Mouse (Mus musculus) hindbrain, embryonic 11.5 days (tissue): Measurements from ENCODE around the gene Eddm3b. TPM values are rescaled to one million over a fixed set of nuclear protein-coding genes. Genes with fewer than 3 reads are reported as not detected.

ENCODE experiments used
- ATAC-seq: fragments of 200-750 bp; cut with Nextera tagmentation; 2 replicates; pipeline ENCODE4 v1.8.0; 2017; ENCODE audit warnings: mild to moderate bottlenecking, moderate TSS enrichment, moderate library complexity; ENCODE audit not compliant: low FRiP score
- DNase-seq: peaks from one replicate; pipeline ENCODE4 v3.0.0-alpha.2; 2015; ENCODE audit warnings: low spot score
- H3K27ac ChIP-seq: fragments of 300-500 bp; sonication (generic); 2 replicates; pipeline ENCODE4 v1.5.1; 2014; ENCODE audit warnings: mild to moderate bottlenecking, low read depth, low read length
- H3K27me3 ChIP-seq: fragments of 300-500 bp; sonication (generic); 2 replicates; pipeline ENCODE4 v1.6.1; 2014; ENCODE audit warnings: mild to moderate bottlenecking, low read length, moderate library complexity, mixed read lengths; ENCODE audit not compliant: control insufficient read depth, insufficient read depth
- H3K36me3 ChIP-seq: fragments of 300-500 bp; sonication (generic); 2 replicates; pipeline ENCODE4 v1.6.1; 2014; ENCODE audit warnings: mild to moderate bottlenecking, low read length, moderate library complexity, mixed read lengths; ENCODE audit not compliant: control insufficient read depth, insufficient read depth
- H3K4me1 ChIP-seq: fragments of 300-500 bp; sonication (generic); replicated peaks from 2 replicates; pipeline ENCODE4 v1.6.1; 2014; ENCODE audit warnings: low read length, mixed read lengths; ENCODE audit not compliant: control insufficient read depth, insufficient read depth
- H3K4me2 ChIP-seq: fragments of 300-500 bp; sonication (generic); replicated peaks from 2 replicates; pipeline ENCODE4 v1.6.1; 2014; ENCODE audit warnings: mild to moderate bottlenecking, low read depth, low read length
- H3K4me3 ChIP-seq: fragments of 300-500 bp; sonication (generic); 2 replicates; pipeline ENCODE4 v1.5.1; 2014; ENCODE audit warnings: low read depth, low read length
- H3K9ac ChIP-seq: fragments of 300-500 bp; sonication (generic); 2 replicates; pipeline ENCODE4 v1.6.1; 2014; ENCODE audit warnings: low read depth, low read length
- H3K9me3 ChIP-seq: fragments of 300-500 bp; sonication (generic); 2 replicates; pipeline ENCODE4 v1.6.1; 2016; ENCODE audit warnings: low read length; ENCODE audit not compliant: control insufficient read depth
- WGBS: fragments of 180-500 bp; shearing (Covaris S2); extraction: QIAGEN DNeasy Blood & Tissue Kit; methylation state at CpG from one replicate; pipeline ENCODE4 v1.1.7; 2014; 5-methylcytosine and 5-hydroxymethylcytosine counted together
- polyA plus RNA-seq: library from polyadenylated mRNA; unstranded; fragments of >200 nt; fragmentation: Nextera tagmentation; extraction: Ambion mirVana; gene quantifications from 2 replicates; pipeline ENCODE4 v1.2.1, GENCODE M21; 2014

Gene Eddm3b
- 0.15 and 0.24 TPM in 2 replicates for polyA plus RNA-seq

DNA sequence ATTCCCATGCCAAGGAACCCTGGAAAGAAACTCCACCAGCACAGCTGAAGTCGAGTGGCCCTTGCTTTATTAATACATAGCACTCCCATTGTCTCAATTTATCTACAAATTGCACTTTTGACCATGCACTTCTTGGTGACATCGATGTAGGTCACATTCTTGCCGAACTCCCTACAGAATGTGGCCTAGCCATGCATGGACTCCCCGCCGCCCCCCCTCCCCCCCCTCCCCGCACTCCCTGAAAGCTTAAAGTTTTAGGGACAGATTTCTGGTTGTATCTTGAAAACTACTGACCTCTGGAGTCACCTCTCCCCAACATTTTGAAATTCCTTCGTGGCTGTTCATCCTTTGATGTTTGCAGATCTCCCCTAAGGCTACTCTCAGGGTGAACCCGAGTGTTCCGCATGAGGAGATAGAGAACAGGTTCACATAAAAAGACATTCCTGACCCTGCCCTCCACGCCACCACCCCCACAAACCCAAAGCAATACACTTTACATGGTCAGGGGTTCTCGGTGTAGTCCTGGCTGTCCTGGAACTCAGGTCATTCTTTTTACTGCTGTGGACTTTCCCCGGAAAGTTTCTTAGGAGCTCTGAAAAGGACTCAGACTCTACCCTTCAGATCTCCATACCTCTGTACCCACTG is at the start of gene Eddm3b:
Eddm3b (plus strand) TSS at position 511 of the 645 bp plus-strand sequence.
- H3K27me3 ChIP-seq: no peaks in the 10 kb centered on the region
- H3K9ac ChIP-seq: no peak within 1 kb of the TSS
- H3K4me2 ChIP-seq: no peak within 1 kb of the TSS
- no peak within 1 kb of the TSS for H3K4me3 ChIP-seq
- H3K36me3 ChIP-seq: no peaks in the 10 kb centered on the region
- ATAC-seq: no peak
- H3K27ac ChIP-seq: no peak within 1 kb of the TSS
- DNase-seq: no peak
- no peaks in the 10 kb centered on the region for H3K4me1 ChIP-seq
- H3K9me3 ChIP-seq: no peaks in the 10 kb centered on the region
- 49% methylated on average over 12 of the region's 12 CpGs for WGBS

DNA sequence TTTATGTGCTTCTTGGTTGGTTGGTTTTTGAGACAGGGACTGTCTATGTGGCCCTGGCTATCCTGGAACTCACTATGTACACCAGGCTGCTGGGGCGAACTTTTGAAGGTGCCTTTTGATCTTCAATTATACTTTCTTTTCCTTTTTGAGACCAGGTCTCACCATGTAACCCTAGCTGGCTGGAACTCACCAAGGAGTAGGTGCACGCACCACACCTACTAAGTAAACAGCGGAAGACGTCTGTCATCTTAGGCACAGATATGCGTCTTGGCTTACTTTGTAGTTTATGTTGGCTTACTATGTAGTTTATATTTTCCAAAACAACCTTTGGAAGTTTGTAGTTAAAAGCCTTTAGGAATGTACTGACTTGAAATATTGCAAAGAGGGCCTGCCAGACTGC is 45.3 kb upstream of the Eddm3b start:
- 91% methylated on average over 5 of the region's 5 CpGs for WGBS

GRCm38 (mm10) chr14:51069617-51070016 is 44.6 kb upstream of the Eddm3b start:
- Histone ChIP-seq H3K36me3 (no peaks in the 10 kb centered on the region), H3K9me3 (no peaks in the 10 kb centered on the region), H3K9ac (no peak overlapping the region), H3K4me1 (no peaks in the 10 kb centered on the region), H3K27ac (no peak overlapping the region), H3K27me3 (no peaks in the 10 kb centered on the region), H3K4me3 (no peak overlapping the region), H3K4me2 (no peak overlapping the region)
- no peak for ATAC-seq
- DNase-seq: peak; percentile 62
- WGBS: 82% methylated on average over 2 of the region's 2 CpGs

More for the DNA sequence above, 45.3 kb upstream of the Eddm3b start:
- no peak overlapping the region for H3K9ac ChIP-seq
- no peak overlapping the region for H3K4me2 ChIP-seq
- no peak overlapping the region for H3K27ac ChIP-seq
- H3K9me3 ChIP-seq: no peaks in the 10 kb centered on the region
- H3K4me3 ChIP-seq: no peak overlapping the region
- H3K4me1 ChIP-seq: no peaks in the 10 kb centered on the region
- ATAC-seq (no peak), DNase-seq (no peak)
- H3K27me3 ChIP-seq: no peaks in the 10 kb centered on the region
- no peaks in the 10 kb centered on the region for H3K36me3 ChIP-seq

GRCm38 (mm10) chr14:51074335-51074734 is 39.9 kb upstream of the Eddm3b start, which contains the start of gene Olfr750:
Gene Olfr750 (minus strand): TSS chr14:51074435.
- H3K9ac ChIP-seq: no peak within 1 kb of the TSS
- WGBS: 87% methylated on average over 3 of the region's 3 CpGs
- H3K27ac ChIP-seq: no peak within 1 kb of the TSS
- no peak within 1 kb of the TSS for H3K4me3 ChIP-seq
- H3K36me3 ChIP-seq: no peaks in the 10 kb centered on the region
- H3K9me3 ChIP-seq: no peaks in the 10 kb centered on the region
- no peak within 1 kb of the TSS for H3K4me2 ChIP-seq
- no peaks in the 10 kb centered on the region for H3K4me1 ChIP-seq
- H3K27me3 ChIP-seq: no peaks in the 10 kb centered on the region
- ATAC-seq (no peak), DNase-seq (no peak)

DNA sequence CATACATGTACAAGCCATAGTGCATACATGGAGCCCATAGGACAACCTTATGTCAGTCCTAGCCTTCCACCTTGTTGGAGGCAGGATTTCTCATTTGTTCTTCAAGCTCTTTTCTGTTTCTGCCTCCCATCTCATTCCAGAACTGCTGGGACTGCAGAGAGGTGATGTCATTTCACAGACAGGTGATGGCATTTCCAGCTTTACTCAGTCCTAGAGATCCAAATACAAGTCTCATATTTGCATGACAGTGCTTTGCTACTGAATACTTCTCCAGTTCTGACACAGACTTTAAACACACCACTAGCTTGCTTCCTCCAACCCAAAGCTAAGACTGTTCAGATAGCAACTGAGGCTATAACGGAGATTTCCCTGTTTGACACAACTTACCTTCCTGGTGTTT is 35.0 kb upstream of the Eddm3b start:
- ATAC-seq (no peak), DNase-seq (no peak)
- no peak overlapping the region for H3K9ac ChIP-seq
- 0 out of 2 replicates have a peak, but pooled peaks cover 2% of the 10 kb centered on the region for H3K27me3 ChIP-seq
- no peaks in the 10 kb centered on the region for H3K4me1 ChIP-seq
- H3K36me3 ChIP-seq: no peaks in the 10 kb centered on the region
- H3K4me2 ChIP-seq: no peak overlapping the region
- no peak overlapping the region for H3K4me3 ChIP-seq
- no peak overlapping the region for H3K27ac ChIP-seq
- no peaks in the 10 kb centered on the region for H3K9me3 ChIP-seq
- WGBS: 78% methylated on average over 1 of the region's 1 CpGs

DNA sequence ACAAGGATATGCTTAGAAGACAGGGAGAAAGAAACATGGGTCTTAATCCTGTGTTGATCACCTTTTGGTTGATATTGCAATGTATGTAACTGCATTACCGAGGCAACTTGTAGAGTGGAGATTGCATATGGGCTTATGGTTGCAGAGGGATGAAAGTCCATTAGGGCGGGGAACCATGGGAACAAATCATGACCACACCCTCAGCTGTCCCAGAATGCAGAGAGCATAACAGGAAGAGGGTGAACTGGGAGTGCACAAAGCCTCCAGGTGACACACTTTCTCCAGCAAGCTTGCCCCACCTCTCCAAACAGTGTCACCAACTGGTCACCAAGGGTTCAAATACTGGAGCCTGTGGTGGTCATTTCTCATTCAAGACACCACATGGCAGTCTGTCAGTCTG is 33.2 kb upstream of the Eddm3b start:
- no peak overlapping the region for H3K4me3 ChIP-seq
- H3K36me3 ChIP-seq: no peaks in the 10 kb centered on the region
- H3K4me1 ChIP-seq: no peaks in the 10 kb centered on the region
- no peak overlapping the region for H3K9ac ChIP-seq
- no peaks in the 10 kb centered on the region for H3K9me3 ChIP-seq
- no peak overlapping the region for H3K27ac ChIP-seq
- 96% methylated on average over 2 of the region's 2 CpGs for WGBS
- no peak for DNase-seq
- 0 out of 2 replicates have a peak, but pooled peaks cover 2% of the 10 kb centered on the region for H3K27me3 ChIP-seq
- no peak for ATAC-seq
- no peak overlapping the region for H3K4me2 ChIP-seq

GRCm38 (mm10) chr14:51082599-51083581 is 31.3 kb upstream of the Eddm3b start:
- peak; percentile 77 for ATAC-seq
- H3K9me3 ChIP-seq: no peaks in the 10 kb centered on the region
- no peak overlapping the region for H3K27ac ChIP-seq
- peak overlapping the region; percentile 73 for H3K4me2 ChIP-seq
- H3K27me3 ChIP-seq: 0 out of 2 replicates have a peak, but pooled peaks cover 2% of the 10 kb centered on the region
- peak; percentile 79 for DNase-seq
- H3K4me1 ChIP-seq: no peaks in the 10 kb centered on the region
- H3K36me3 ChIP-seq: no peaks in the 10 kb centered on the region
- peak overlapping the region; percentile 24; the same call in 1 of the 2 replicates for H3K9ac ChIP-seq
- 4% methylated on average over 39 of the region's 40 CpGs for WGBS
- peak overlapping the region; percentile 47 for H3K4me3 ChIP-seq

GRCm38 (mm10) chr14:51083805-51084204 is 30.4 kb upstream of the Eddm3b start:
- no peak for DNase-seq
- Histone ChIP-seq H3K4me1 (no peaks in the 10 kb centered on the region), H3K9ac (no peak overlapping the region), H3K4me3 (0 out of 2 replicates have a peak overlapping the region, but pooled peaks have one; percentile 10), H3K36me3 (no peaks in the 10 kb centered on the region), H3K9me3 (no peaks in the 10 kb centered on the region), H3K27me3 (0 out of 2 replicates have a peak, but pooled peaks cover 2% of the 10 kb centered on the region), H3K4me2 (peak overlapping the region; percentile 73), H3K27ac (no peak overlapping the region)
- no peak for ATAC-seq
- 11% methylated on average over 7 of the region's 7 CpGs for WGBS
